Comparison of ENCODE assay signal across 30 mouse cellular contexts in genomic region chr8:90847980-90848379, GRCm38 (mm10). TPM values are rescaled to one million over a fixed set of nuclear protein-coding genes. Genes with fewer than 3 reads are reported as not detected.
DNase-seq lines count a peak whose midpoint lies in the region; ATAC-seq and TF ChIP-seq lines count a peak whose summit lies in the region.
"Had no signal": no experiment of that assay in that cellular context is flagged by ENCODE, and none has a peak within 500 bp of the region (broad histone marks: within the 10 kb centered on the region; RNA-seq: fewer than 3 reads in every experiment).

No protein-coding gene starts in this region.

- no peak overlapping the region for H3K4me3 ChIP-seq in gastrocnemius, adult 2 months
- peak overlapping the region; percentile 77 for H3K4me3 ChIP-seq in testis, adult 2 months (ENCODE audit: control insufficient read depth, low read depth, low read length)
- H3K4me3 ChIP-seq: embryonic facial prominence, embryonic 12.5 days; embryonic facial prominence, embryonic 15.5 days; heart, adult 2 months; heart, embryonic 10.5 days; heart, embryonic 13.5 days had no signal

- DNase-seq in gastrocnemius, adult 2 months = peak; percentile 72
- no peak for DNase-seq in gastrocnemius, postnatal 36 days
- no peak for DNase-seq in testis, postnatal 14 days (ENCODE audit: low spot score)
- DNase-seq in adipocyte (ENCODE audit: low spot score) = peak; percentile 33
- DNase-seq in ovary, postnatal 10 days (ENCODE audit: low spot score) = no peak
- no peak for DNase-seq in left cerebral cortex, adult 11 months (ENCODE audit: low spot score)
- DNase-seq: adrenal gland, adult 2 months; adrenal gland, postnatal 25 days; cerebellum, adult 11 months; cerebellum, adult 2 months; cerebellum, adult 9-11 months; cerebellum, postnatal 25 days; forebrain, postnatal 0 days; heart, adult 2 months; heart, postnatal 14 days; heart, postnatal 4 days had no signal

- H3K36me3 ChIP-seq in testis, adult 2 months (ENCODE audit: control insufficient read depth, insufficient read depth, low read length) = no peaks in the 10 kb centered on the region
- H3K36me3 ChIP-seq: heart, embryonic 10.5 days; heart, embryonic 13.5 days had no signal

- intact Hi-C loops in gastrocnemius, adult 2 months (cut with DNase I) = loop anchor here (1.0 kb wide), 1 partner anchor 21 kb away; no protein-coding TSS in a partner anchor
- intact Hi-C loops in gastrocnemius, postnatal 36 days (cut with DNase I) = no loop called here

- no peaks in the 10 kb centered on the region for H3K27me3 ChIP-seq in testis, adult 2 months (ENCODE audit: control insufficient read depth, insufficient read depth, low read length)
- H3K27me3 ChIP-seq: embryonic facial prominence, embryonic 12.5 days; embryonic facial prominence, embryonic 15.5 days; heart, embryonic 13.5 days; Patski had no signal

- TF ChIP-seq POLR2A in testis, adult 2 months (IDR thresholded peaks at IDR 0.05; ENCODE audit: control insufficient read depth, low read depth, low read length) = no peak

- TF ChIP-seq CTCF in gastrocnemius, adult 2 months (IDR thresholded peaks at IDR 0.05) = no peak
- TF ChIP-seq CTCF in testis, adult 2 months (IDR thresholded peaks at IDR 0.05; ENCODE audit: control insufficient read depth, insufficient read depth, insufficient replicate concordance, low read depth, low read length) = no peak

- H3K4me1 ChIP-seq in testis, adult 2 months (ENCODE audit: control insufficient read depth, insufficient read depth, low read length) = peaks cover 4% of the 10 kb centered on the region
- H3K4me1 ChIP-seq: heart, embryonic 13.5 days had no signal

- ATAC-seq in megakaryocyte progenitor cell, adult 5-6 weeks (replicated peaks; ENCODE audit: poor library complexity) = peak; percentile 78
- ATAC-seq: forebrain, embryonic 14.5 days; forebrain, postnatal 0 days; hindbrain, postnatal 0 days; inflammation-experienced regulatory T-cells, adult 6 months; intestine, embryonic 16.5 days; Patski had no signal

- peak overlapping the region; percentile 49 for H3K27ac ChIP-seq in gastrocnemius, adult 2 months
- no peak overlapping the region for H3K27ac ChIP-seq in testis, adult 2 months (ENCODE audit: control insufficient read depth, insufficient read depth, low read depth, low read length)
- H3K27ac ChIP-seq: embryonic facial prominence, embryonic 12.5 days; embryonic facial prominence, embryonic 15.5 days; heart, adult 2 months; heart, embryonic 10.5 days; heart, embryonic 13.5 days; hindbrain, embryonic 14.5 days; hindbrain, postnatal 0 days had no signal

RNA-seq across cellular contexts. Expression of gene Chd9, which starts 19.8 kb away (rescaled TPM):
- total RNA-seq in gastrocnemius, adult 2 months (2021) = 10 to 100 TPM; 47.2 to 49.5 TPM
- total RNA-seq in gastrocnemius, postnatal 36 days (2021) = 10 to 100 TPM; 47.5 to 68.0 TPM
- 14.3 and 71.9 TPM in 2 replicates for polyA plus RNA-seq in testis, adult 2 months (2012; rRNA removed)
- total RNA-seq in megakaryocyte progenitor cell, adult 5-6 weeks (2015) = 121 and 145 TPM in 2 replicates
- 47.6 and 62.6 TPM in 2 replicates for total RNA-seq in megakaryocyte progenitor cell, adult 5-6 weeks (2017)

RNA-seq across cellular contexts. Expression of gene Gm19935, which starts 30.8 kb away (rescaled TPM):
- not detected for total RNA-seq in gastrocnemius, adult 2 months (2021)
- total RNA-seq in gastrocnemius, postnatal 36 days (2021) = not detected
- polyA plus RNA-seq in testis, adult 2 months (2012; rRNA removed) = 28.6 and 29.6 TPM in 2 replicates
- total RNA-seq in megakaryocyte progenitor cell, adult 5-6 weeks (2015) = not detected in 2 replicates
- total RNA-seq in megakaryocyte progenitor cell, adult 5-6 weeks (2017) = not detected in 2 replicates
- total RNA-seq: adrenal gland, adult 2 months; adrenal gland, postnatal 25 days; common myeloid progenitor, adult 5-6 weeks; heart, adult 2 months; heart, postnatal 4 days had no signal
- polyA plus RNA-seq: adrenal gland, adult 2 months; embryonic facial prominence, embryonic 12.5 days; forebrain, embryonic 11.5 days; heart, embryonic 10.5 days; heart, embryonic 13.5 days; inflammation-experienced regulatory T-cells, adult 6 months; intestine, embryonic 16.5 days had no signal

Comparison
In these comparisons a context has a peak if more than half of its experiments do, and no peak if none do; other contexts are left out.
1. DNase-seq: peak in gastrocnemius, adult 2 months (single experiment) and adipocyte (single experiment); none in gastrocnemius, postnatal 36 days (0 of 2), testis, postnatal 14 days (single experiment), ovary, postnatal 10 days (single experiment) and left cerebral cortex, adult 11 months (single experiment).